Mouse (Mus musculus) cerebellum, postnatal 36 days (tissue): Measurements from ENCODE around the gene Nkd1.

ENCODE experiments used
- DNase-seq, 2 experiments: peaks; one replicate each; pipeline ENCODE4 v3.0.0; 2021 to 2022; ENCODE audit warnings: mixed read lengths in 2 of 2

Gene Nkd1

DNA sequence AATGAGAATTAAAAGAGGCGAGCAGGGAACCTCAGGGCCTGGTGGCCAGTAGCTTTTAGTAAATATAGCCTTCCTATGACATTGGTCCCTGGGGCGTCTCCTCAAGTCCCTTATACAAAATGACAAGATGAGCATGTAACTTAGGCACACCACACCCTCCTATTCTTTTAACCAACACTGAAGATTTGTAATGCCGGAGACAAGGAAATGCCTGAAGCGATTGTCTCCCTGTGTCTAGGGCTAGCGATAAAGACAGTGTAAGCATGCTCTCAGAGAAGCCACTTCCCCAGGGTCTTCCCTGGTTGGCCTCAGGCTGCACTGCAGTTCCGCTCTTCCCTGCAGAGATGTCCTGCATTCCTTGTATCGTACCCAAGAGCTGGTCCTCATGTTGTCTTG, 17.8 kb downstream of the Nkd1 start:
- DNase-seq: no peak

DNA sequence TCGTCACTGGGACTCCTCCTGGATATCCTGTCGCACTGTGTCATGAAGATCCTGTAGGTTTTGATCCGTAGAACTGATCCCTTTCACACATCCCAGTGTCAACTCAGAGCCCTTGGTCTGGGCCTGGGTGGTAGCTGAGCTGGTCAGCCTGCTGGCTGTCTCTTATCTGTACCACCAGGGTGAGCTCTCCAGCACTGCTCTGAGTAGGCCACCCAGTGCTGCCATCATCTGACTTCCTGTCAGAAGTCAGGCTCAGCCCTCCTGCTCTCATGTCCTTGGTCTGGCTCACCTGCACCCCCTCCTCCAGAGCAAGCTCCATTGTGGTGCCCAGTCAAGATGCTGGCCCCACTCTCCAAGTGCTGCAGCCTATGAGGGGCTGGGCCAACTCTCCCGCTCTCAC, 18.8 kb downstream of the Nkd1 start:
- no peak for DNase-seq

DNA sequence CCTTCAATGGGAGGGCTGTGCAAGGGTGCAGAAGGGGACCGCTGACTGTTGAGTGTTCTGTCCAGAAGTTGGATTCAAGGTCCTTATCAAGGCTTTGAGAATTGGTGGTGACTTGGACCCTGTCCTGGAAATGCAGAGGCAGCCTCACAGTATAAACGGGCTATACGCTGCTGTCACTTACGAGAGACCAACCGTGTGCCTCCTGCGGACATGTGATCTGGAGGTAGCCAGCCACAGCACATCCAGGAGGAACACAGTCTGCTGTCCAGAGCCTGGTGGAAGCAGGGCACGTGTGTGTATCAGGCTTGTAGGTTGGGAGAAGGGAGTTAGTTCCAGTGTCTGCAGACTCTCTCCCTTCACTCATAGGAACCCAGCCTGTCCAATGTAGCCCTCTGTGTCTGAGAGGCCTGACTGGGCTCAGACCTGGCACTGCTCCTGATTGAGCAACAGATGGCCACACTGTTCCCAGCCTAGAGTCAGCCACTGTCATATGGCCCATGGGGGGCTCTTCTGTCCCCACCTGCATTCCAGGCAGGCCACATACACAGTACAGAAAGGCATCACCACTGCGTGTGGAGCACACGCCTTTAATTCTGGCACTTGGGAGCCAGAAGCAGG, 21.6 kb downstream of the Nkd1 start:
- no peak for DNase-seq

DNA sequence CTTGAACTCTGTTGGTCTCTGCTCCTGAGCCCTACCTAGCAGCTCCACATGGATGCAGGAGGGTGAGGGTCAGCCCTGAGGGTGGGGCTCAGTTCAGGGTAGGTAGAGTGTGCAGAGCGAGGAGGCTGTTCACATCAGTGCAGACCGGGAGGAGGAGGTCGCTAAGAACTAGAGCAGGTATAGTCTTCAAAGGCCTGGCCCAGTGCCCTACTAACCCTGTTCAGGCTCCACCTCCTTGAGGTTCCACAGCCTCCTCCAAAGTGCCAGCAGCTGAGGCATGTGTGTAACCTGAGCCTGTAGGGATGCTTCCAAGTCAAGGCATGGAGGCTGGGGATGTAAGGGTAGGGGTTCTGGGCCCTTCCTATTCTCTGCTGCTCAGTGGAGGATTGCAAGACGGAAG, 23.5 kb downstream of the Nkd1 start:
- no peak for DNase-seq

DNA sequence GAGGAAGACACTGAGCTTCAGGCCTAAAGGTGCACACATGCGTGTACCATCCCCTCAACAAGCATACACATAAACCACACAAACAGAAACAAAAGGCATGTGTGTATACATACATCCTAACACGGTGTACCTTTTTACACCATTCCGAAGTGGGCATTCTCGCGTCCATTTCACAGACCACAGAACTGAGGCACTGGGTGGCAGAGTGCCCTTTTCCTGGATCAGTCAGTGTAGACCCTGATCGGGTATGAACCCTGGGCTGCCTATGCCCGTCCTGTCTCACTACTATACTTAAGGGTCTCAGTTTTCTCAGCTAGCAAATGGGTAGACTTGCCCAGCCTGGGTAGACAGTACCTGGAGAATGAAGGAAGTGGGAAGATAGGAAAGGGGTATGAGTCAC, 24.3 kb downstream of the Nkd1 start:
- DNase-seq: no peak

DNA sequence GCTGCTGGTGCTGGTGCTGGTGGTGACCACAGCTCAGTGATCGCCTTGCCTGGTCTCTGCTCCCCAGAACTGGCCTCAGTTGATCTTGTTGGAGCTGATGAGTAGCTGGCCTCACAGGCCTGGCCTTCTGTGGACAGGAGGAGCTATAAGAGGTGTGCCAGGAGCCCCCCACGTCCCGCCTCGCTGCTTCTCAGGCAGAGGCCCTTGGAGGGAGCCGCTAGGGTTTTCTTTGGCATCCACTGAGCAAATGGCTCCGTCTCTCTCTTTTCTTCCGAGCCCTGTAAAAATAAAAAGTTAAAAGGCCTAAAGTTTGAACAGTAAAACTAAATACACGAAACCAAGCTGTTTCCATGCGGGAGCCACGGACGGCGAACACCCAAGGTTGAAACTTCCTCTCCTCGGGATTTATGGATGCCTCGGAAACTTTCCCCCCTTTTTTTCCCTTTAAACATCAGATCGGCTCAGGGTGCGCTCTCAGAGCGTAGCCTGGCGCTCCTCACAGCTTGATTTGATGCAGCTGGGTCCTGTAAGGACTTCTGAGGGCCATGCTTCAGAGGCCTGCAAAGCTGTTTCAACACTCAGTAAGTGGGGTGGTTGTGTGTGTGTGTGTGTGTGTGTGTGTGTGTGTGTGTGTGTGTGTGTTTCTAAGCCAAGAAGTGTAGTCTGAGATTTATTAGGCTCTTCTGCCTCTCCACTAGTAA, 25.0 kb downstream of the Nkd1 start:
- DNase-seq: no peak

DNA sequence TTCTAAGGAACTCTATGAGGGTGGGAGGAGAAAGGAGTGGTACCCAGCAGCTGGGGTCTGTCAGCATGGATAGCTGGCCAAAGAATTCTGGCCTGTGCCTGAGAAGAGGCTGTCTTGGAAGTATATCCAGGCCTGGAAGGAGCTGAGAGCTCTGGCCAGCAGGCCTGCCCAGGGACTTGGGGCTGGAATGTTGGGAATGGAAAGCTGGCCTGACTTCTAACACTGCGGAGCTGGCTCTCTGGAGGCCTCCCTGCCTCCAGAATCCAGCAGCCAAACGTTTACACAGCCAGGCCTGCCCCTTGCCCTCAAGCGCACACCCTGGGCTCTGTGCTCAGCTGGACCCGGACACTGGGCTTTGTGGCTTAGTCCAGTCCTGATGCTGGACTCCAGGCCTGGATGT, 34.5 kb downstream of the Nkd1 start:
- no peak for DNase-seq

DNA sequence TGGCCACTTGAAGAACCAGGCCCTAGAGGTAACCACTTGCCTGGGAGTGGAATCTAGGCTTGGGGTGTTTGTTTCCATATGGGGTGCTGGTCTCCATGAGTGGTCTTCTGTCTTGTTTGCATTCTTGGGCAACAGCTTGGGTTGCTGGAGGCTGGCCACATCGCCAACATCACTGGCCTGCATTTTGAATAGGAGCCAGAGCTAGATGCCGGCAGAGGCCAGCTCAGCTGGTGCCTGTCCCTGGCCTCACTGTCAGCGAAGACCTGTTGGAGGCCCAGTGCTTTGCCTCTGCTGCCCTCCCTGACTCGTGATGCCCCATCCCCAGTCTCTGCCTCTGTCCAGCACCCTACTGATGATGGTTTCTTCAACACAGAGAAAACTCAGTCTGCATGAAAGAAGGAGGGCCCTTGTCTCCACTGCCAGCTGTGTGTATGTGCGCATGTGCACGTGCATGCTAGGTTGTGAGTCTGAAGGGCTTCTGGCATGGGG, 38.9 kb downstream of the Nkd1 start:
- no peak for DNase-seq

DNA sequence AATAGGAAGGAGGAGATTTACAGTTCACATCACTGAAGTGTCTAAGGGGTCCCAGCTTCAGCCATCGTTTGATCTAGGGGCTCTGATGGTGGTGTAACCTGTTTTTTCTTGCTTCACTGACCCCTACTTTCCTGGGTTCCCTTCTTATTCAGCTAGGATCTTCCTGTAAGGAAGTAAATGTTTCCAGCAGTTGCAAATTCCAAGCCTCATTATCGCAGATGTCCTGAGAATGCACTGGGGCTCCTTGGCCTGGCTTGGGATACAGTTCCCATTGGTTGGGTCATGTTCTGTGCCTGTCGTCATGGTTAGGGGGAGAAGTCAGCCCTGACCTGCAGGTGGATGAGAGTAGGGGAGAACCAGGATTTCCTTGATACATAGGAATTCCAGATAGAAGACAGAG, 40.2 kb downstream of the Nkd1 start:
- DNase-seq: no peak

DNA sequence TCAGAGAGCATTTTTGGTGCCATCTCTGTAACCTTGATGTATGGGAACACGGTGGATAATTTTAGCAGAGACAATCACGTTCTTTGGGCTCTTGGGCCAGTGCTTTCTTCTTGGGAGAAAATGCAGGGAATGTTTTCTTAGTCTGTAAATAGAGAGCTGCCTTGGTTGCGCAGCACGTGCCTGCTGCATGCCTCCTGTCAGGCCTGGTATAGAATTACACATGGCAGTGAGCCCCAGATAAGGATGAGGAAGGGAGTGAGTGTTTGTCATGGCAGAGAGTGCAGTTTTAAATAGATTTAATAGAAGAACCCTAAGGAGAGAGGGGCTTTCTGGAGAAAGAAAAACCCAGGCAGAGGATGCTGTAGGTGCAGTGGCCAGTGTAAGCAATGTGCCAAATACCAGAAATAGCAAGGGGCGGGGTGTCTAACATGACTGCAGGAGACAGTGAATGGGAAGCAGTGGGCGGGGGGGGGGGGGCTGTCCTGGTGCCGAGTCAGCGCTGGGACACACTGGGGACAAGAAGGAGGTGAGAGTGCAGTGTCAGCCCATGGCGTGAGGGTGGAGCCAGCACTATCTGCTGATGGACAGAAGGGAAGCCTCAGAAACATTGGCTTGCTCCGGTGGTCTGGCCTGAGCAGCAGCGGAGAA, 43.2 kb downstream of the Nkd1 start:
- DNase-seq: no peak

DNA sequence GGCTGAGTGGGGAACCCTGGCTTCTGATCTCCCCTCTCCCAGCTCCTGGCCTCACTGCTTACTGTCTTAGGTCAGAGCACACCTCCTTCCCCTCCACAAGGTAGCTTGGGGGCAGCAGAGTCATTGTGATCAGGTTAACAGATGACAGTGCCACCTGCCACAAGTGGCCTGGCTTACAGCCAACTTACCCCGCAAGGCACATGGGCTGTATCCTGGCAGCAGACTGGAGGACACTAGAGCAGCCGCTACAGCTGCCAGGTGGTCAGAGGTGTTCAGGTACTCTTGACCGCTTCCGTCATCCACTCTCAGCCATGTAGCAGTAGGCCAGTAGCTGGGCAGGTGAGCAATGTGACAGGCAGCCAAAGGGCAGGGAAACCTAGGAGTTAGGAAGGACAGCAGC, 45.0 kb downstream of the Nkd1 start:
- peak; percentile 36 to 49 for DNase-seq

DNA sequence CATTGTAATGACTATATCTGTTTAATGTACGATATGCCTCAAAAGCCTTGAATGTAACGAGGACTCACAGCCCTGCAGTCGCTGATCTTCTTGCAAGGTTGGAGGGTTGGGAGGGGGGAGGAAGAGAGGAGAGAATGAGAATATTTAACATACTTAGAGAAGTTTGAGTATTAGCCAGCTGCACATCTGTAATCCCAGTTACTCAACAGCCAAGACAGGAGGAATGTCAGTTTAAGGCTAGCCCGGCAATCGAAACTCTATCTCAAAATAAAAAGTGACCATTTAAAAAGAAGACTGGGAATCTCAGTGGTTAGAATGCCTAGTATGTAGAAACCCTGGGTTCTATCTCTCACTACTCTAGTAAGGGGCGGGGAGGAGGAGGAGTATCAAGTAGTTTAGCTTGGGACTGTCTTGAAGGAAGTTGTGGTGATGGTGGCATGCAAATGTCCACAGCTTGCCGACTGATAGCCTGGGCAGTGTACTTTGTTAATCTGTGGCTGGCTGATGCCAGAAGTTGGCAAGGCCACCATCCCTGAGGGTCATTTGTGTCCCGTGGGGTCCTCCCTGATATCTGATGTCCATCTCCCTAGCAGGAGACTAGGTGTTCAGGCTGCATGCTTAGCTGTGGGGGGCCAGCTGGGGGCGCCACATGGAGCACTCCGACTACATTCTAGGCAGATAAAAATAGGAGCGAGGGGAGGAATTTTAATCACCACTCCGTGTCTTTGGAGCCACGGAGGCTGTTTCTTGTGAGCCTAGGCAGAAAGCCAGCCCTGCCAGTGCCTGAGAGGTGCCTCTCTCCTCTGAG, 46.4 kb downstream of the Nkd1 start:
- peak in 1 of 2 experiments; percentile 16 for DNase-seq

DNA sequence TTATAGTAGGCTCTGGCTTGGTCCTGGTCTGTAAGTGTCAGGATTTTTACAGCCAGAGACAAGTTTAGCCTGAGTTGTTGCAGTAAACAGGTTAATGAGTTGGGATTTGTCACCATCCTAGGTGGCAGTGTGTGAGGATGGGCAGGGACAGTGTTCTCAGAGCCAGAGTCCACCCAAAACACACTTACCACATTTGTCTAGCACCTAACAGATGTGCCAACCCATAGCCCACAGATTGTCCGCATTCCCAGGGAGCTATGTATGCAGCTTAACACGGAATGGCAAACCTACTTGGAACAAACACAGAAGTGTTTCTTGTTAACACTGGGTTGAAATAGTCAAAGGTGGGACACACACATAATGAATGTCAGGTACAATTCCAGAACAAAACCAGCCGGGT, 47.1 kb downstream of the Nkd1 start:
- DNase-seq: no peak

DNA sequence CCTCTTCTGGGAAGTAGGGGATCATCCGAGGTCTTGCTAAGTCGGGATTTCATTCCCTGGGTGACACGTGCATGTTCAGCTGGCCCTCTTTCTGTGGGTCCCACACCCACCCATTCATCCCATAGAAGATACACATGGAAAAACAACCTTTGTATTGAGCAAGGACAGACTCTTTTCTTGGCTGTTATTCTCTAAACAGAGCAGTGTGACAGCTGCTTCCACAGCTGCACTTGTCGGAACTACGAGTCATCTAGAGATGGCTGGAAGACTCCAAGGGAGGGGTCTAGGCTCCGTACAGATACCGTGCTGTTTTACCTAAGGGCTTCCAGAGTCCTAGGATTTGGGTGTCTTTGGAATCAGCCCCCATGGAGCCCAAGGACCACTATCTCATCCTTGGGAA, 48.2 kb downstream of the Nkd1 start:
- DNase-seq: no peak

DNA sequence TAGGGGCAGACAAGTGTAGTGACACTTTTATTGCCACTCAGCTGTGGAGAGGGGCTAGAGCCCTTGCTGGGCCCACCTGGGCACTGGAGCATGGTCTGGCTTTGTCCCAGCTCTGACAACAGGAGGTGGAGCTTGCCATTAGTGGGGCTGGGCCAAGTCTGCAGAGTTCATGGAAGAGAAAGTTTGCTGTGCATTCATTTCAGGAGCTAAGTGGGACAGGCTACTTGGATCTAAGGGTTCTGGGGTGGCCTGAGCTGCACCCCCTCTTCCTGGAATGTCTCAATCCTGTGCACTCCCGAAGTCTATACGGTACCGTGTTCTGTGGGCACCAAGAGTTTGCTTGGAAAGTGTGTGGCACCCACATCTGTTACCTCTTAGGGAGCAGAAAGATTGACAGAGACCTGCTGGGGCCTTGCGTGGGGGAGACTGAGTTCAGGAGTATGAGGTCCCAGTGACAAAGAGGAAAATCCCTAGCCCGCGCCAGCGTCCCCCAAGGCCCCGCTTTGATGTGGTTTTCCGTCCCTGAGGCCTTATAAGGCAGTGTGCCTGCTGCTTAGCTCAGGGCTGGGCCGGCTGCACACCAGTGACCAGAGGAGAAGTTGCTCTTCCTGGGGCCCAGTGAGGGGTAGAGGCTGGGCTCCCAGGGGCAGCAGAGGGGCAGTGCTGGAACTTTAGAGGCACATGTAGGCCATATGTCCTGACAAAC, 49.3 kb downstream of the Nkd1 start:
- no peak for DNase-seq

DNA sequence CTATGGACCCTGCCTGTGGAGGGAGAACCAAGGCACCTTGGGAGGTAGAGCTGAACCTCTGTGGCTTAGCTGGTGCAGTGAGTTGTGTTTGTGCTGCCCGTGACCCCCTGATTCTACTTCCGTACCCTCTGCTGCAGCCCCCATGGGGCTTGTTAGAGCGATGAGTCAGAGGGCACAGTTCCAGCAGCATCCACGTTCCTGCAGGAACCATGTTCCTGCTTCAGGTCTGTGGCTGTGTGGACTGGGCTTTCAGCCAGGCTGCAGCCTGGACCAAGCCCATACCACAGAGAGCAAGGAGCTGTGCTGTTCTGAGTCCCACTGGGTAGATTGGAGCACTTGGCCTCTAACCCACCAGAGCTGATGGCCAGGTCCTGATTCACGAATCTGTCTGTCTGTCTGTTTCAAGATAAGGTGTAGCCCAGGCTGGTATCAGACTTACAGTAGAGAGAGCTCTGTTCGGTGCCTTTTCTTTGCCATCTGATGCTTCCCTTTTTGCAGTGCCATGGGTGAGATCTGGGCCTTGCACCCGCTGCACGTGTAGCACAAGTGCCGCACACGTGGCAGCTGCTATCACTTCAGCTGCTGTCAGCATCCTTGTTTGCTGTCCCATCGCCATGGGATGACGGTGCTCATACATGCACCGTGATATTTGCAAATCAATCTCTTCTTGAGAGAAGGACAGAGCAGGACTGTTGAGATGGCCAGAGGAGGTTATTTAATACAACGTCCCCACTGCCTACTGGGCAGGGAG, 50.5 kb downstream of the Nkd1 start:
- DNase-seq: peak; percentile 65 to 68

DNA sequence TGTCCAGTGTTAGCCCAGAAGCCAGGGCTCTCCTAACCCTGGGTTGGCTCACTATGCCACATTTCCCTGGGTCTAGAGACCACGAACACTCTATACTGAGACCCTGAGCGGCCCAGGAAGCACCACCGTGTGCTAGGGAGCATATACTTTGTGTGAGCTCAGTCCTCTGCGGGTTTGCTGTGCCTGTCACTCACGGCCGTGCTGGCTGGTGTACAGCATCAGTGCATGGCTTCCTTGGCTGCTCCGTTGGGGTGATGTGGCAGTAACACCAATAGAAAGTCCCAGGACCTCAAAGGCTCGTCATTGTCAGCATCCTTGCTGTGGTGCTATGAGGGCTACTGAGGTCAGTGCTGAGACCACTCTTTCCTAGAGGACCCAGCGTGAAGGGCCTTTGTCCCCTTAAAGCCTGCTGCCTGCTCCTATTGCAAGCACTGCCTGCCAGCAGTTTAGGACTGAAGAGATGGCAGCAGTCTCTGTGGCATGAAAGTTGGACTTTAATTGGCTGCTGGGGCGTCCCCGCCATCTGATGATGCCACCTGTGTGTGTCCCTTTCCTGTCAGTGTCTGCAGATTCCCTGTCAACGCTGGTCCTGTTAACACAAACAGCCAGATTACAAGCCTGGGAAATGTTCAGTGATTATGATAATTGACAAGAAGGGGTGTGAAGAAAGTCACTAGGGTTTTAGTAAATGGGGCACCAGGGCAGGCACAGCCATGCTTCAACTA, 51.2 kb downstream of the Nkd1 start:
- DNase-seq: no peak

DNA sequence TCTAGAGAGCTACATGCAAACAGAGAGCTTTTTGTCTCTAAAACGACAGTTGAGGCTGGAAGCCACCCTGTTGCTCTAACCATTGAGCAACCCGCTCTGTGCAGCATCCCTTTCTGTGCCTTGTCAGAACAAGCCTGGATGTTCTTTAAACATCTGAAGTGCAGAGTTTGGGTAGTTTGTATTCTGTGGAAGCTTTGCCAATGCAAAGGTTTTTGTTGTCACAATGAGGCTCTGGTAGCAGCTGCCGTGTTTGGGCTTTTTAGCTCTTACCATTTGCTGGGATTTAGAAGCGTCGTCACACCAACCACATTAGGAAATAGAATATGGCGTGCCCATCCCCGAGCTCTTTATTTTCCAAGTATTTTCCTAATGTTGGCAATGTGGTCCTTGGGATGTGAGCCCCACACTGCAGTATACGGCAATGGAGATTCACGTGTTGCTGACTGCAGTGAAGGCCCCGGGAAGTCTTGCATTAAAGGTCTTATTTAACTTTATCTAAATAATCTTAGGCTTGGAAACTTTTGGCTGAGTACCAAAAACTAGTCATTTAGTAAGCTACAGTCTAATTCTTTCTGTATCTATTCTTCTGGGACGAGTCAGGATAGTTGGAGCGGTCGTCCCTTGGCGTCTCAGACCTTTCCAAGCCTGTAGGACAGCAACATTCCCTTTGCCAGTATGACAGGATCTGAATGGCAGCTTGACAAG, 51.9 kb downstream of the Nkd1 start:
- DNase-seq: no peak

DNA sequence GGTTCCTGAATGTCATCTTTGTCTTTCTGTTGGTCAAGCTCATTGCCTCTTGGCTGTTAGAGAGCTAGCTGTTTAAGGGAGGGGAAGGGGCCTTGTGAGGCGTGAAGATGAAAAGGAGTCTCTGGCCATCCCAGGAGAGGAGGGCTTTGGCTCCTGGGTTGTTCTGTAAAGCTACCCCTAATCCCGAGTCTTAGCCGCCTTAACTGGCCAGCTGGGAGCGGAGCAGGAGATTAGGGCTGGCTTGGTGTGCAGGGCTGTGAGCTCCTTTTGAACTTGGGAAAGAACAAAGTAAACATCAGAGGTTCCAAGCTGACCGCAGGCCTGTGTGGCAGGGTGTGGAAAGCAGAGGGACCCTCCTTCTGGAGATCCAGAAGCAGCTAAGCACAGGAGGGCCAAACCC, 53.8 kb downstream of the Nkd1 start:
- no peak for DNase-seq

DNA sequence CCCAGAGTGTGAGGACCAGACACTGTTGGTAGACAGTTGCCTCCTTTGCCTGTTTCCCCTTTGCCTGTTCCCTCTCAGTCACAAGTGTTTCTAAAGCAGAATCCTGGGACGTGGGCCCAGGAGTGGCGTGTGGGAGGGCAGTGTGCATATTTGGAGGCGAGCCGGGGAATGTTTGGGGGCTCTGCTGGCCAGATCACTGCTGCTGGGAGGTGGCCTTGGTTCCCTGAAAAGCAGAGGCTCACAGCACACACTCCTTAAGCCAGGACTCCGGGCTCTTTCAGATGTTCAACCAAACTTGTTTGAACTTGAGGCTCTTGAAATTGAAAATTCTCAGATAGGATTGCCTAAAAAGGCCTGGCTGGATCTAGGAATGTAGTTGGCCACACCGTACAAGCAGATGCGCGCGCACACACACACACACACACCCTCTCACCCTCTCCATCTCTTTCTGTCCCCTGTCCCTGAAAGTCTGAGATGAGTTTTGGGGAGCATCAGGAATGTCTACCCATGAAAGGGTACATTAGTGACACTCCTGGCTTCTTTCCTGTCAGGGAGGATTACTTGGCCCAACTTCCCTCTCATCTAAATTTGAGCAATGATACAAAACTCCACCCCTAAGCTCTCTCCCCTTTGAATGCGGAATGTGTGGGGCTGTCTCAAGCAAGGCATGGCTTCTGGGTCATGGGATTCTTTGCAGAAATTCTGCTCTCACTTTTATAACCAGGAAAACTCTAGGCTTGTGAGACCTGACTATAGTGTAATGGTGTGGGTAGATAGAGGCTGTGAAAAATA, 55.4 kb downstream of the Nkd1 start:
- DNase-seq: no peak
